ENCODE assay signal across 8 mouse cellular contexts in the genomic region with DNA sequence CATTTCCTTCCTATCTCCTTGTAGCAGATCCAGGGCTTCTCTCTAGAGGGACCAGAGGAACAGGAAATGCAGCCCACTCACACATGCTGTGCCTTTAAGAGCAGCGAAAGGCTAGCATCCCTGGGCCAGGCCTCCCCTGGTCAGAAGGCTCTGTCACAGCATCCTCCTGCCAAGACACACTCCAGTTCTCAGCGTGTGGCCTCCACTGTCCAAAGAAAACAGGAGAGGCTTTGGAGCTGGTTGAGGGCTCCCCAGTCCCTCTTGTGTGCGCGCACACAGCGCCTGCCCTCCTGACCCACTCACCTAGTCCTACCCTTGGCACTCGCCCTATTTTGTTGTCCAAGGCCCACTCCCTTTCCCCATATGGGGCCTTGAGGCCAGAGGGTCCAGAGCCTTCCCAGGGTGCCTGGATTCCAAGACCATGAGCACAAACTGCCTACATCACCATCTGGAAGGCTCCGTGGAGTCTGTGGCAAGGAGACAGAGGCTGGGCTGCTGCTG.
A peak's percentile ranks its signal among the peaks of the same experiment; 100 is the strongest.
DNase-seq lines count a peak whose midpoint lies in the region; ATAC-seq lines count a peak whose summit lies in the region.

No protein-coding gene starts in this region.

- peaks cover 25% of the 10 kb centered on the region for H3K4me1 ChIP-seq in midbrain, embryonic 13.5 days (replicated peaks)
- H3K4me1 ChIP-seq in midbrain, embryonic 16.5 days (ENCODE audit: control insufficient read depth, insufficient read depth, low read length): peaks cover 4% of the 10 kb centered on the region
- H3K4me1 ChIP-seq in embryonic facial prominence, embryonic 11.5 days (ENCODE audit: control insufficient read depth, insufficient read depth, low read length): peaks cover 16% of the 10 kb centered on the region
- H3K4me1 ChIP-seq in stomach, embryonic 16.5 days (ENCODE audit: control insufficient read depth, insufficient read depth, low read length): peaks cover 25% of the 10 kb centered on the region
- H3K4me1 ChIP-seq in liver, embryonic 11.5 days (replicated peaks; ENCODE audit: control insufficient read depth, insufficient read depth, low read length): peaks cover 3% of the 10 kb centered on the region; the same call in 1 of the 2 replicates
- peaks cover 5% of the 10 kb centered on the region for H3K4me1 ChIP-seq in liver, embryonic 12.5 days

- H3K9ac ChIP-seq in midbrain, embryonic 13.5 days (replicated peaks): peak overlapping the region; percentile 15; the same call in 1 of the 2 replicates
- H3K9ac ChIP-seq in midbrain, embryonic 16.5 days (ENCODE audit: low read depth, low read length): no peak overlapping the region
- H3K9ac ChIP-seq in embryonic facial prominence, embryonic 11.5 days (replicated peaks; ENCODE audit: low read length): peak overlapping the region; percentile 7; the same call in 1 of the 2 replicates
- H3K9ac ChIP-seq in stomach, embryonic 16.5 days (ENCODE audit: low read length): no peak overlapping the region; the same call in 1 of the 2 replicates
- H3K9ac ChIP-seq in liver, embryonic 11.5 days (ENCODE audit: low read depth, low read length): no peak overlapping the region
- H3K9ac ChIP-seq in liver, embryonic 12.5 days: no peak overlapping the region

- no peak for DNase-seq in embryonic facial prominence, embryonic 11.5 days (ENCODE audit: low spot score)
- peak; percentile 71 for DNase-seq in heart, postnatal 4 days
- DNase-seq in liver, embryonic 11.5 days (ENCODE audit: low spot score): no peak
- no peak for DNase-seq in adrenal gland, postnatal 4 days (ENCODE audit: low spot score in 2 of 2)

- no peak overlapping the region for H3K4me3 ChIP-seq in midbrain, embryonic 13.5 days (replicated peaks)
- no peak overlapping the region for H3K4me3 ChIP-seq in midbrain, embryonic 16.5 days (ENCODE audit: low read depth, low read length)
- no peak overlapping the region for H3K4me3 ChIP-seq in embryonic facial prominence, embryonic 11.5 days (ENCODE audit: low read depth, low read length)
- no peak overlapping the region for H3K4me3 ChIP-seq in stomach, embryonic 16.5 days (replicated peaks; ENCODE audit: low read length)
- H3K4me3 ChIP-seq in liver, embryonic 11.5 days (ENCODE audit: low read depth, low read length): no peak overlapping the region
- no peak overlapping the region for H3K4me3 ChIP-seq in liver, embryonic 12.5 days

- WGBS in midbrain, embryonic 13.5 days: 56% methylated on average over 7 of the region's 7 CpGs
- WGBS in midbrain, embryonic 16.5 days: 51% methylated on average over 7 of the region's 7 CpGs
- 28% methylated on average over 7 of the region's 7 CpGs for WGBS in embryonic facial prominence, embryonic 11.5 days
- WGBS in stomach, embryonic 16.5 days: 43% methylated on average over 7 of the region's 7 CpGs
- 71% methylated on average over 7 of the region's 7 CpGs for WGBS in liver, embryonic 11.5 days
- 67% methylated on average over 7 of the region's 7 CpGs for WGBS in liver, embryonic 12.5 days (ENCODE audit: insufficient replicate concordance)

- H3K9me3 ChIP-seq in midbrain, embryonic 13.5 days: no peaks in the 10 kb centered on the region
- H3K9me3 ChIP-seq in midbrain, embryonic 16.5 days (replicated peaks; ENCODE audit: control insufficient read depth, low read length, poor library complexity, severe bottlenecking): no peaks in the 10 kb centered on the region
- H3K9me3 ChIP-seq in embryonic facial prominence, embryonic 11.5 days (replicated peaks; ENCODE audit: control insufficient read depth, low read length): no peaks in the 10 kb centered on the region
- no peaks in the 10 kb centered on the region for H3K9me3 ChIP-seq in stomach, embryonic 16.5 days (replicated peaks; ENCODE audit: control insufficient read depth, low read length)
- no peaks in the 10 kb centered on the region for H3K9me3 ChIP-seq in liver, embryonic 11.5 days (ENCODE audit: control insufficient read depth, low read length)
- no peaks in the 10 kb centered on the region for H3K9me3 ChIP-seq in liver, embryonic 12.5 days (replicated peaks)

- no peaks in the 10 kb centered on the region for H3K36me3 ChIP-seq in midbrain, embryonic 13.5 days
- H3K36me3 ChIP-seq in midbrain, embryonic 16.5 days (ENCODE audit: control insufficient read depth, insufficient read depth, low read length): no peaks in the 10 kb centered on the region
- no peaks in the 10 kb centered on the region for H3K36me3 ChIP-seq in embryonic facial prominence, embryonic 11.5 days (replicated peaks; ENCODE audit: control insufficient read depth, insufficient read depth, low read depth, low read length)
- H3K36me3 ChIP-seq in stomach, embryonic 16.5 days (ENCODE audit: control insufficient read depth, insufficient read depth, low read length): no peaks in the 10 kb centered on the region
- no peaks in the 10 kb centered on the region for H3K36me3 ChIP-seq in liver, embryonic 11.5 days (ENCODE audit: control insufficient read depth, insufficient read depth, low read length)
- no peaks in the 10 kb centered on the region for H3K36me3 ChIP-seq in liver, embryonic 12.5 days

- ATAC-seq in midbrain, embryonic 13.5 days: no peak
- no peak for ATAC-seq in midbrain, embryonic 16.5 days
- ATAC-seq in embryonic facial prominence, embryonic 11.5 days (replicated peaks; ENCODE audit: insufficient number of reproducible peaks, low FRiP score, low TSS enrichment, low read depth): no peak
- peak; percentile 35; the same call in 1 of the 2 replicates for ATAC-seq in stomach, embryonic 16.5 days (ENCODE audit: insufficient read depth, low FRiP score)
- no peak for ATAC-seq in liver, embryonic 11.5 days (replicated peaks; ENCODE audit: low FRiP score)
- ATAC-seq in liver, embryonic 12.5 days: no peak

- no peak overlapping the region for H3K27ac ChIP-seq in midbrain, embryonic 13.5 days
- H3K27ac ChIP-seq in midbrain, embryonic 16.5 days (ENCODE audit: low read length): no peak overlapping the region
- peak overlapping the region; percentile 16 for H3K27ac ChIP-seq in embryonic facial prominence, embryonic 11.5 days (replicated peaks; ENCODE audit: low read depth, low read length)
- H3K27ac ChIP-seq in stomach, embryonic 16.5 days (ENCODE audit: low read length): peak overlapping the region; percentile 84
- no peak overlapping the region for H3K27ac ChIP-seq in liver, embryonic 11.5 days (ENCODE audit: low read depth, low read length)
- H3K27ac ChIP-seq in liver, embryonic 12.5 days: no peak overlapping the region

- H3K4me2 ChIP-seq in midbrain, embryonic 13.5 days (replicated peaks): no peak overlapping the region
- H3K4me2 ChIP-seq in midbrain, embryonic 16.5 days (ENCODE audit: low read length): no peak overlapping the region
- H3K4me2 ChIP-seq in embryonic facial prominence, embryonic 11.5 days (ENCODE audit: low read depth, low read length): no peak overlapping the region
- no peak overlapping the region for H3K4me2 ChIP-seq in stomach, embryonic 16.5 days (ENCODE audit: low read depth, low read length)
- H3K4me2 ChIP-seq in liver, embryonic 11.5 days: no peak overlapping the region
- H3K4me2 ChIP-seq in liver, embryonic 12.5 days: no peak overlapping the region

- no peaks in the 10 kb centered on the region for H3K27me3 ChIP-seq in midbrain, embryonic 13.5 days
- no peaks in the 10 kb centered on the region for H3K27me3 ChIP-seq in midbrain, embryonic 16.5 days (ENCODE audit: control insufficient read depth, insufficient read depth, low read depth, low read length)
- H3K27me3 ChIP-seq in embryonic facial prominence, embryonic 11.5 days (ENCODE audit: control insufficient read depth, insufficient read depth, low read length): no peaks in the 10 kb centered on the region
- H3K27me3 ChIP-seq in stomach, embryonic 16.5 days (ENCODE audit: control insufficient read depth, insufficient read depth, low read length): no peaks in the 10 kb centered on the region
- no peaks in the 10 kb centered on the region for H3K27me3 ChIP-seq in liver, embryonic 11.5 days (replicated peaks; ENCODE audit: control insufficient read depth, insufficient read depth, low read length)
- no peaks in the 10 kb centered on the region for H3K27me3 ChIP-seq in liver, embryonic 12.5 days (replicated peaks)

Comparison
In these comparisons a context has a peak if more than half of its experiments do, and no peak if none do; other contexts are left out.
1. H3K9ac ChIP-seq: peak in midbrain, embryonic 13.5 days (single experiment) and embryonic facial prominence, embryonic 11.5 days (single experiment); none in midbrain, embryonic 16.5 days (single experiment), stomach, embryonic 16.5 days (single experiment), liver, embryonic 11.5 days (single experiment) and liver, embryonic 12.5 days (single experiment).
2. H3K27ac ChIP-seq: peak in embryonic facial prominence, embryonic 11.5 days (single experiment) and stomach, embryonic 16.5 days (single experiment); none in midbrain, embryonic 13.5 days (single experiment), midbrain, embryonic 16.5 days (single experiment), liver, embryonic 11.5 days (single experiment) and liver, embryonic 12.5 days (single experiment).